Mouse (Mus musculus): ENCODE measurements at regions not wholly inside any gene's neighbourhood (a gene's known extent, or its start where the extent isn't known, plus 50 kb on each side); places are given as distances from the start of the nearest gene placed in this dataset.

DNA sequence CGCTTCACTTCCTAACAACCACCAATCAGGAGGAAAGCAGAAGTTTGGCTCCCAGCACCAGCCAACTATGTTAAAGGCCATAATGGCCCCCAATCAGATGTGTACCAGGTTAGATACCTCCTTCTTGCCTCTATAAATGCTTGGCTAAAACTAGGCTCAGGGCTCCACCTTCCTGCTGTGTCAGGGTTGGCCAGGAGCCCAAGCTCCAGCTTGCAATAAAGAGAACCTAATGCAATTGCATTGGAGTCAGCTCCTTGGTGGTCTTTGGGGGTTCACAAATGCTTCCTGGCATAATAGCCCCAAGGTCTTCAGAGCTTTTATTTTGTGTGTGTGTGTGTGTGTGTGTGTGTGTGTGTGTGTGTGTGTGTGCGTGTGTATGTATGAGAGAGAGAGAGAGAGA lies 76.9 kb upstream of the Nphp3 start:
- no peak for TF ChIP-seq GATA2 (IDR thresholded peaks at IDR 0.05; ENCODE audit: borderline replicate concordance, low read depth, low read length)
- TF ChIP-seq GATA1 (IDR thresholded peaks at IDR 0.05; ENCODE audit: borderline replicate concordance, low read length), result no peak
- TF ChIP-seq POLR2AphosphoS5 (IDR thresholded peaks at IDR 0.05; ENCODE audit: insufficient replicate concordance, low read depth, low read length), result no peak
- no peak for TF ChIP-seq TAL1 (conservative IDR thresholded peaks at IDR 0.05; ENCODE audit: low read depth, low read length)
- TF ChIP-seq CTCF (IDR thresholded peaks at IDR 0.05; ENCODE audit: low read depth, low read length), result no peak
- H3K4me1 ChIP-seq (ENCODE audit: insufficient read depth, low read depth, low read length), result no peaks in the 10 kb centered on the region
- no peak for DNase-seq (ENCODE audit: low spot score)

DNA sequence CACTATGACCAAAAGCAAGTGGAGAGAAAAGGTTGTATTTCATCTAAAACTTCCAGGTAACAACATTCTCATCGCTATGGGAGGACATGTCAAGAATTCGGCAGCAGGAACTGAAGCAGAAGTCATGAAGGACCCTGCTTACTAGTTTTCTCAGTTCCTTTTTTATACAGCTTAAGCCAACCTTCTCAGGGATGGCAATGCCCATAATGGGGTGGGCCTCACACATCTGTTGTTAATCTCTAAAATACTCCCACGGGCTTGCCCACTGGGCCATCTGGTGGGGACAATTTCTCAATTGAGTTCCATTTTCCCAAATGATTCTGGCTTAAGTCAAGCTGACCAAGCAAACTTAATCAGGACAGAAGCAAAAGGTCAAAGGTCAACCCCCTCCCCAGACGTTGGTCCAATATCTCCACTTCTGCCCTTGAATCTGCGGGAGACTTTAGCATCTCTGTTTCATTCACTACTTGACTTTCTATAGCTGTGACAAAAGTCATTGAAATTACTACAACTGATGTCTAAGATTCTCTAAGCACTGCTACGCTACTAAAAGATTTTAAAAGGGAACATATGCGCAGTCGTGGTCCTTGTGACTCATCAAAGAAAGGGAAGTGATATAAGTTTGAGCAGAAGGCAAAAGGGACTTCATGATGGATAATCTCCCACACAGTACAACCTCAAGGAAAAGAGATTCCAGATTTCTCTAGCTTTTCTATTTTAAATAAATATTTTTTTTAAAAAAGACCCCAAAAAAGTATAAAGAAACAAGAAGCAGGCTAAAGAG lies 73.4 kb upstream of the Nphp3 start:
- peaks cover 48% of the 10 kb centered on the region for H3K9me3 ChIP-seq (replicated peaks)
- no peaks in the 10 kb centered on the region for H3K4me1 ChIP-seq (ENCODE audit: insufficient read depth, low read depth, low read length)
- H3K4me3 ChIP-seq (ENCODE audit: low read depth, low read length), result no peak overlapping the region
- TF ChIP-seq GATA1 (IDR thresholded peaks at IDR 0.05; ENCODE audit: borderline replicate concordance, low read length) (no peak), CTCF (IDR thresholded peaks at IDR 0.05; ENCODE audit: low read depth, low read length) (no peak), TAL1 (conservative IDR thresholded peaks at IDR 0.05; ENCODE audit: low read depth, low read length) (no peak), POLR2AphosphoS5 (IDR thresholded peaks at IDR 0.05; ENCODE audit: insufficient replicate concordance, low read depth, low read length) (no peak), GATA2 (IDR thresholded peaks at IDR 0.05; ENCODE audit: borderline replicate concordance, low read depth, low read length) (no peak)
- no peaks in the 10 kb centered on the region for H3K27me3 ChIP-seq (ENCODE audit: insufficient read depth, low read length)
- no peaks in the 10 kb centered on the region for H3K36me3 ChIP-seq (replicated peaks)
- ATAC-seq (ENCODE audit: extremely low read depth, insufficient number of reproducible peaks, low FRiP score, poor library complexity, severe bottlenecking) (no peak), DNase-seq (ENCODE audit: low spot score) (no peak)

More for the DNA sequence above, 76.9 kb upstream of the Nphp3 start:
- Histone ChIP-seq H3K9me3 (replicated peaks) (peaks cover 52% of the 10 kb centered on the region), H3K27me3 (ENCODE audit: insufficient read depth, low read length) (no peaks in the 10 kb centered on the region), H3K36me3 (replicated peaks) (no peaks in the 10 kb centered on the region), H3K4me3 (ENCODE audit: low read depth, low read length) (no peak overlapping the region)
- ATAC-seq (ENCODE audit: extremely low read depth, insufficient number of reproducible peaks, low FRiP score, poor library complexity, severe bottlenecking), result no peak

DNA sequence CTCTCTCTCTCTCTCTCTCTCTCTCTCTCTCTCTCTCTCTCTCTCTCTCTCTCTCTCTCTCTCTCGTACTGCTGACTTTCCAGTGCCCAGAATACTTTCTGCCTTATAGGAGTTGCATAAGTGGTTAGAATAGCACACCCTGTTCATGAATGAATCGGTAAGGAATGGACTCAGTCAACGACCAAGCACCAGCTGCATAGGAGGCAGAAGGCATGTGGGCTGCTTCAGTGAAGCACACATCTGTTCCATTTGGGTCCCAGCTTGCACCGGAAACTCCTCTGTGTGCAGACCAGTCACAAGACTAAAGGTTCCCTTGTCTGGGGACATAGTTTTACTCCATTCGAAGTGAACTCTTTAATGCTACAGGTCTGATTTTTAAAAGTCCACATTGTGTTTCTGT lies 64.3 kb upstream of the Nphp3 start:
- H3K9me3 ChIP-seq (replicated peaks), result peaks cover 40% of the 10 kb centered on the region
- H3K27me3 ChIP-seq (ENCODE audit: insufficient read depth, low read length), result no peaks in the 10 kb centered on the region
- no peaks in the 10 kb centered on the region for H3K36me3 ChIP-seq (replicated peaks)
- no peak overlapping the region for H3K4me3 ChIP-seq (ENCODE audit: low read depth, low read length)
- DNase-seq (ENCODE audit: low spot score) (no peak), ATAC-seq (ENCODE audit: extremely low read depth, insufficient number of reproducible peaks, low FRiP score, poor library complexity, severe bottlenecking) (no peak)
- TF ChIP-seq GATA2 (IDR thresholded peaks at IDR 0.05; ENCODE audit: borderline replicate concordance, low read depth, low read length), result no peak
- TF ChIP-seq TAL1 (conservative IDR thresholded peaks at IDR 0.05; ENCODE audit: low read depth, low read length), result no peak
- TF ChIP-seq GATA1 (IDR thresholded peaks at IDR 0.05; ENCODE audit: borderline replicate concordance, low read length), result no peak
- TF ChIP-seq CTCF (IDR thresholded peaks at IDR 0.05; ENCODE audit: low read depth, low read length), result no peak
- TF ChIP-seq POLR2AphosphoS5 (IDR thresholded peaks at IDR 0.05; ENCODE audit: insufficient replicate concordance, low read depth, low read length), result no peak
- H3K4me1 ChIP-seq (ENCODE audit: insufficient read depth, low read depth, low read length), result no peaks in the 10 kb centered on the region

DNA sequence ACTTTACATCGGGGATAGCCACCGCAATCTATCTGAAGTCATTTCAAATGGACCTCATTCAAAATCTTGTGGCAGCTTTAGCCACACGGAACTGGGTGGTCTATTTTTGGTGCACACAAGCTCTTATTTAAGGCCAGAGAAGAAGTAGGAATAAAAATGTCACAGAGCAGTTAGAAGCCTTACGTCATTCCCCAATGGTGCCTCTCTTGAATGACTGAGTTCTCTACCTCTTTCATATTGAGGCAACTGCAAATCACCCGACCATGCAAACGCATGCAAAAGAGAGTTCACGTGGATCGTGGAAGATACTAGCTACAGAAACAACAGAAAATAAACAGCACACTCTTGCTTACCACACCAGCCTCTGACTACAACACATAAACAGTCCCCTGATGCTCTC lies 62.3 kb upstream of the Nphp3 start:
- DNase-seq (ENCODE audit: low spot score), result no peak
- no peaks in the 10 kb centered on the region for H3K27me3 ChIP-seq (ENCODE audit: insufficient read depth, low read length)
- no peak for TF ChIP-seq POLR2AphosphoS5 (IDR thresholded peaks at IDR 0.05; ENCODE audit: insufficient replicate concordance, low read depth, low read length)
- TF ChIP-seq GATA1 (IDR thresholded peaks at IDR 0.05; ENCODE audit: borderline replicate concordance, low read length), result no peak
- TF ChIP-seq TAL1 (conservative IDR thresholded peaks at IDR 0.05; ENCODE audit: low read depth, low read length), result no peak
- no peak for TF ChIP-seq CTCF (IDR thresholded peaks at IDR 0.05; ENCODE audit: low read depth, low read length)
- no peak for ATAC-seq (ENCODE audit: extremely low read depth, insufficient number of reproducible peaks, low FRiP score, poor library complexity, severe bottlenecking)
- no peak overlapping the region for H3K4me3 ChIP-seq (ENCODE audit: low read depth, low read length)
- H3K9me3 ChIP-seq (replicated peaks), result peaks cover 44% of the 10 kb centered on the region
- H3K4me1 ChIP-seq (ENCODE audit: insufficient read depth, low read depth, low read length), result no peaks in the 10 kb centered on the region
- H3K36me3 ChIP-seq (replicated peaks), result no peaks in the 10 kb centered on the region

DNA sequence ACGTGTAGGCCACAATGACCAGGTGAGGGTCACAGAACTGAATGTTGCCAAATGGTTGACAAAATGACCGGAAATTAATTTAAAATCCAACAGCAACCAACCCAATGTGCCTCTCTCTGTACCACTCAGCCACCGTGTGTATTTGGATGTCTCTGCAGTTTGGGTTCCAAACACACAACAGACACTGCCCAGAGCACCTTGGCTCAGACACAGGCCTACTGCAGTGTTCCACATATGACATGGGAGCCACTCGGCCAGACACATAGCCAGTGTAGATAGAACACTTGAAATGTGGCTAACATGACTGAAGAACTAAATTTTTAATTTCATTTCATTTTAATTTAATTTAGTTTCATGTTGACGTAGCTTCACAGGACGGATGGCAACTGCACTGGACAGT lies 61.8 kb upstream of the Nphp3 start:
- Histone ChIP-seq H3K36me3 (replicated peaks) (no peaks in the 10 kb centered on the region), H3K4me1 (ENCODE audit: insufficient read depth, low read depth, low read length) (no peaks in the 10 kb centered on the region), H3K9me3 (replicated peaks) (peaks cover 46% of the 10 kb centered on the region), H3K4me3 (ENCODE audit: low read depth, low read length) (no peak overlapping the region), H3K27me3 (ENCODE audit: insufficient read depth, low read length) (no peaks in the 10 kb centered on the region)
- ATAC-seq (ENCODE audit: extremely low read depth, insufficient number of reproducible peaks, low FRiP score, poor library complexity, severe bottlenecking) (no peak), DNase-seq (ENCODE audit: low spot score) (no peak)
- TF ChIP-seq CTCF (IDR thresholded peaks at IDR 0.05; ENCODE audit: low read depth, low read length) (no peak), TAL1 (conservative IDR thresholded peaks at IDR 0.05; ENCODE audit: low read depth, low read length) (no peak), GATA1 (IDR thresholded peaks at IDR 0.05; ENCODE audit: borderline replicate concordance, low read length) (no peak), GATA2 (IDR thresholded peaks at IDR 0.05; ENCODE audit: borderline replicate concordance, low read depth, low read length) (no peak)

DNA sequence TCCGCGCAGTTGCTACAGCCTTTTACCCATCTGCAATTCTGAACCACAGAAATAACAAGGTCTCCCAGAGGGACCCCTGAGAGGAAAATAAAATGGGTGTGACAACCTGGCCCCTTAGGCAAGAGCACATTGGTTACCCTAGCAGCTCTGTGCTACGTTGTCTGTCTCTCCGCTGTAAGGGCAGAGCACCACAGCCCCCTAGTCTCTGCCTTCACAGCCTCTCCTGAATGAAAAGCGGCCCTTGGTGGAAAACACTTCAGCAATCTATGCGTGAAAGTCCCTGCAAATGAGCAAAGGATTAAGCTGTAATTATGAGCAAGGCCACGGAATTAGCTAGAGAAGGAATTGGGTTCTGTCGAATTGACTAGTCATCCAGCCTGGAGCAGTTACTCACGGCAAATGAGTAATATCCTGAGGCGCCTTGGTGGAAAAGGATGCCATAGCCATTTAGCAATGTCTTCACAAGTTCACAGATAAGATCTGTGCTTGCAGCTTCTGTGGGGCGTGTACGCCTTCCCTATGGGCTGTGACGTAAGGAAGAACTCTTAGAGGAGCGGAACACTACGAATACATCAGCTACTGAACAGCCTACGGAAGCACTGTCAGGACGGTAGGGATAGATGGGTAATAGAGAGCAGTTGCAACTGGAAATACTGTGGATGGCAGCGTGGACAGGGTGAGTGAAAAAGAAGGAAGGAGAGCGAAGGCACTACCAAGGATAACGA lies 61.0 kb upstream of the Nphp3 start:
- no peaks in the 10 kb centered on the region for H3K27me3 ChIP-seq (ENCODE audit: insufficient read depth, low read length)
- ATAC-seq (ENCODE audit: extremely low read depth, insufficient number of reproducible peaks, low FRiP score, poor library complexity, severe bottlenecking) (no peak), DNase-seq (ENCODE audit: low spot score) (no peak)
- TF ChIP-seq GATA2 (IDR thresholded peaks at IDR 0.05; ENCODE audit: borderline replicate concordance, low read depth, low read length) (no peak), POLR2AphosphoS5 (IDR thresholded peaks at IDR 0.05; ENCODE audit: insufficient replicate concordance, low read depth, low read length) (no peak), GATA1 (IDR thresholded peaks at IDR 0.05; ENCODE audit: borderline replicate concordance, low read length) (no peak), CTCF (IDR thresholded peaks at IDR 0.05; ENCODE audit: low read depth, low read length) (no peak), TAL1 (conservative IDR thresholded peaks at IDR 0.05; ENCODE audit: low read depth, low read length) (no peak)
- no peak overlapping the region for H3K4me3 ChIP-seq (ENCODE audit: low read depth, low read length)
- H3K4me1 ChIP-seq (ENCODE audit: insufficient read depth, low read depth, low read length), result no peaks in the 10 kb centered on the region
- no peaks in the 10 kb centered on the region for H3K36me3 ChIP-seq (replicated peaks)
- peaks cover 45% of the 10 kb centered on the region for H3K9me3 ChIP-seq (replicated peaks)

Data from G1E (cell line).